Mouse (Mus musculus) adrenal gland (tissue): Measurements from ENCODE around the gene Ep400.

Source experiments
- intact Hi-C: fragments of 180-260 bp; cut with DNase I; formaldehyde crosslinking; loops from one replicate; pipeline ENCODE4 v1.15.1; 2025

Gene Ep400

GRCm38 (mm10) chr5:110682041-110682440 lies 88.5 kb downstream of the Ep400 start:
- intact Hi-C loops, result no loop called here

DNA sequence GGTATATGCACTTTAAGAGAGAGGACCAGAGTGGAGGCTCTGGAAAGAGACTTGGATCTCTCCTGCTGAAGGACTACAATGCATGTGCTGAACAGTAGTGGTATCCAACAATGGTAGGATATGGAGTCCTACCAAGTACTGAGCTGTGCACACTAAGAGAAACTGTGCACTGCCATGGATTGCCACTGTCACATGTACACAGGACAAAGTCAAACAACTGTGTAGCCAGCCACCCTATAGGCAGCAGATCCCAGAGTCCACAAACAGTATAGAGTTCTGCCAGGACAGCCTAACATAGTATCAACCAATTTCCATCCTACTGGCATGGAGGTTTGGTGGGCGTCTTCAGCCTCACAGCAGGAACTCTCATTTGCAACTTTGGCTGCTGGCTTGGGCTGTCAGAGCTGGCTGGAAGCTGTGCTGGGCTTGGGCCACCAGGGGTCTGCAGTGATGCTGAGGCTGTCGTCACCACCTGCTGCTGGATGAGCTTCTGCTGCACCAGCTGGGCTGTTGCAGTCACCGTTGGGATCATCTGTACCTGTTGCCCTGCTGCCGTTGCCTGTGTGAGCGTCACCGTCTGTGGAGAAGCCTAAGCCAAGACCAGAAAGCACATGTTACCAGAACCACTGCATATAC lies 104.9 kb downstream of the Ep400 start:
- intact Hi-C loops, result no loop called here

- intact Hi-C loops, result no loop called here
These were observed 105.7 kb downstream of the Ep400 start for GRCm38 (mm10) chr5:110664750-110665269.

DNA sequence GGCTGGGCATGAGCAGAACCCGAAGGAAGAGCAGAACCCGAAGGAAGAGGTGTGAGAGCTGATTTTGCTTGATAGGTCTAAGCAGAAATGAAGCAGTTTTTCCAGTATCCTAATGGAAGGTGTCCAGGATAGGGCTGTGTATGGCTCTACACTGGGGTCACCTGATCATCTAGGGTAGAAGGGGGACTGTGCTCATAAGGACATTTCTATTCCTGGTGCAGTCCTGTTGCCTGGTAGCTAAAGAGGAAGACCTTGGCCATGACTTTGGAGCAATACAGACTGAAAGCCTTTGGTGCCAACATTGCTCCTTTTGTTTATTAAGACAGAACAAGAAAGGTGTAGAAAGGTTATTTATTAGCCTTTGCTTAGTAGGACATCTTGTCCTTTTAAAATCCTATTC lies 106.5 kb downstream of the Ep400 start:
- intact Hi-C loops, result no loop called here

DNA sequence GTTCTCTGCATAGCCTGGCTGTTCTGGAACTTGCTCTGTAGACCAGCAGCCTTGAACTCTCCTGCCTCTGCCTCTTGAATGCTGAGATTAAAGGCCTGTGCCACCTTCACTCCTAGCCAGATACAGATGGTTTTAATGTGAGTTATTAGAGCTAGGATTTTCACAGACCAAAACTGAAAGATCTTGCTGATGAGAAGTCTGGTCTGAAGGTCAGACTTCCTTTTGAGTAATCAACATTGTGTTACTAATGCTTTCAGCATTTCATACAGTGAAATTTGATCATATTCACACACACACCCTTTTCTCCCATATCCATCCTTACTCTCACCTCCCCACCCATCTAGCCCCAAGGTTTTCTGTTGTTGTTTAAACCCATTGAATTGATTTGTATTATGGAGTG lies 110.8 kb downstream of the Ep400 start:
- intact Hi-C loops, result no loop called here

DNA sequence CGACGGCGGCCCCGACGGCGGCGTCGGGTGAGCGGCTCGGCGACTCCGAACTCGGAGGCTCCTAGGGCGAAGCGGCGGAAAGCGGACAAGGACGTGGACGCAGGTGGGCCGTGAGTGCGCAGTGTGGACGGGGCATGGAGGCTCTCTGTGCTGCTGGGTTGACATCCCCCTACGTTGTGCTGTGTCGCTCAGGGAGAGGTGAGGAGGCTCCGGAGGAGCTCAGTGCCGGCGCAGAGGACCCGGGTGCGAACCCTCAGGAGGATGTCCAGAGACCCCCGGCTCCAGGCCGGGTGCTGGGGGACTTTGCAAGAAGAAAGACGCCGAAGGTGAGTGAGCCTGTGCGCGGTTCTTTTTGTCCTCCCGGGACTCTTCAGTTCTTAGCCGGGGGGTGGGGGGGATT lies 116.8 kb downstream of the Ep400 start:
- intact Hi-C loops, result no loop called here

DNA sequence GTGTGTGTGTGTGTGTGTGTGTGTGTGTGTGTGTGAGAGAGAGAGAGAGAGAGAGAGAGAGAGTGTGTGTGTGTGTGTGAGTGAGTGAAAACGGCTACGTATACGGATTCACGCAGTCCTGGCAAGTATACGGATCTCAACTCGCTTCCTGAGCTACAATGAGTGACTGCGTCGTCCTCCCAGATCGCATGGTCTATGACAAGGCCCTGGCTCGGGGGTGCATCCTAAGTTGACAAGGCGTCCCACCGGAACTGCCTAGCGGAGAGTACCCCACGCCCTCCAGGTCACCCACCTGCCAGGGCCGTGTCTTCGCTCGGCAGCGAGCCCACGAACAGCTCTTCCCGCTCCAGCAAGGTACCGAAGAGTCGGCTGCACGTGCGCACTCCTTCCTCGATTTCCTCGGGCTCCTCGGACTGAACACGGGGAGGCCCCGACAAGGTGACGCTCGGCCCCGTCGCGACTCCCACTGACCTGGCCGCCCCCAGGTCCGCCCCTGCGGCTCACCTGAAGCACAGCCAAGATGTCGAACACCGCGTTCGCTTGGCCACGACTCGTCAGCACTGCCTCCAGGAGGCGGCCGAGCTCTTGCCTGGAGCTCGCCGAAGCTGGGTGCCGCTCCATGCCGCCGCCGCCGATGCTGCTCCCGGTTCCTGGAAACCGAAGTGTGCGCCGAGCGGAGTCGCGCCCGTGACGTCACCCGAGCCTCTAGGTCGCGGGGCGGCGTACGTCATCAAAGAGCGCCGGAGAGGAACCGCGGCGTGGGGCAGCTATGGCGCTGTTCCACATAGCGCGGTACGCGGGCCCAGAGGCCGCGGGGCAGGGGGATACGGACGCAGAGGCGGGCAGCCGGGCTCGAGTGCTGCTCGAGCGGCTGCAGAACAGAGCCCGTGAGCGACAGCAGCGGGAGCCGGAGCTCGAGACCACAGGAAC lies 117.5 kb downstream of the Ep400 start, which contains the start of the genes Noc4l and Ddx51:
Gene Noc4l (minus strand): TSS at position 699 of the 930 bp plus-strand sequence.
Gene Ddx51 (plus strand): TSS at position 733 of the 930 bp plus-strand sequence.
- intact Hi-C loops, result no loop called here

- intact Hi-C loops, result no loop called here
These were observed 124.1 kb downstream of the Ep400 start for GRCm38 (mm10) chr5:110646377-110646776.

GRCm38 (mm10) chr5:110639459-110639858 lies 131.1 kb downstream of the Ep400 start:
- intact Hi-C loops, result loop anchor here (5.0 kb wide), 1 partner anchor 282 kb away; no protein-coding TSS in a partner anchor

DNA sequence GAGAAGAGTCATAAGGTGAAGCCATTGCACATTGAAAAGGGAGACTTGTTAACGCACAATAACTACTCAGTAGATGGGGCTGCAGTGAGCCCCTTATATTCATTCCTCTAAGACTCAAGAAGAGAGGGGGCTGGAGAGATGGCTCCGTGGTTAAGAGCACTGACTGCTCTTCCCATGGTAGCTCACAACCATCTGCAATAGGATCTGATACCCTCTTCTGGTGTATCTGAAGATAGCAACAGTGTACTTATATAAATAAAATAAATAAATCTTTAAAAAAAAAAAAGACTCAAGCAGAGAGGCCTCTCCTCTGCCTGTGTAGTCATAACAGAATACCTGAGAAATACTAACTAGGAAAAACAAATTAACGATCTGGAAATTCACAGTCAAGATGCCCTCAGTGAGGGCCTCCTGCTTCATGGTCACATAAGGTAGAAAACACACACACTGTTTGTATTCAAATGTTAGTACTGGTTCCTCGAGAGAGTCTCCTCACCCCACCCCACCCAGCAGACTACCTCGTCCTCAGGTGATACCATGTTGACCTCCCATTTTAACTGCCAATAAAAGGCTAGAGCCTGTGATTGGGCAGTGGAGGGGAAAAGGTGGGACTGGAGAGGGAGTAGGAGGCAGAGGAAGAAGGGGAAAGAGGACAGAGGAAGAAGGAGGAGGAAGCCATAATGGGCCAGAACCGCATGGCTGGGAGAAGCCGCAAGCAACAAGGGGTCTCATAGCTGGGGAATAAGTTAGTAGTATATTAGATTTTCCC lies 132.0 kb downstream of the Ep400 start:
- intact Hi-C loops, result loop anchor here (5.0 kb wide), 1 partner anchor 281 kb away; no protein-coding TSS in a partner anchor

GRCm38 (mm10) chr5:110635951-110636707 lies 134.4 kb downstream of the Ep400 start:
- intact Hi-C loops, result loop anchor here (2.0 to 5.0 kb wide), 2 partner anchors 141 to 279 kb away; no protein-coding TSS in a partner anchor

GRCm38 (mm10) chr5:110629525-110630120 lies 140.9 kb downstream of the Ep400 start:
- intact Hi-C loops, result no loop called here

DNA sequence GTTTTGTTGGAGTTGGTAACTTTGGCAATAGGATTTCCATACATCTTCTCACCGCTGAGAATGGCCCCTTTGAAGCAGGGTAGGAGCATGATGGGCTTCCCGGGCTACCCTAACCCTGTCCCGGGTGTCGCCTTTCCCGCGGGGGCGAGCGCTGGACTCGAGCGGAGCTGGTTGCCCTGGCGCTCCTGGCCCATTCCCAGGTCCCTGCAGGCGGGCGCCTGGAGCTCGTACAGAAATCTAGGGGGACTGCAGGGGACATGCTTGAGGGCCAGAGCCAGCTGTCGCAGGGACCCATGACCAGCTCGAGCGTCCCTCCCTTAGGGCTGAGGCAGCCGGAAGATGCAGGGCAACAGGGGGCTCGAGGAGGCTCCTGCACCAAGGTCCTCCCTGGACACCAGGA lies 142.4 kb downstream of the Ep400 start:
- intact Hi-C loops, result no loop called here

GRCm38 (mm10) chr5:110627351-110627750 lies 143.2 kb downstream of the Ep400 start:
- intact Hi-C loops, result no loop called here

- intact Hi-C loops, result no loop called here
These were observed 146.2 kb downstream of the Ep400 start for GRCm38 (mm10) chr5:110624319-110624718.

- intact Hi-C loops, result no loop called here
These were observed 151.3 kb downstream of the Ep400 start for GRCm38 (mm10) chr5:110619226-110619625.
